Mouse (Mus musculus) liver, embryonic 12.5 days (tissue): Measurements from ENCODE around the gene Rab3b. TPM values are rescaled to one million over a fixed set of nuclear protein-coding genes. Genes with fewer than 3 reads are reported as not detected.

Source experiments
- polyA plus RNA-seq: library from polyadenylated mRNA; unstranded; fragments of >200 nt; fragmentation: Nextera tagmentation; extraction: Ambion mirVana; gene quantifications from 2 replicates; pipeline ENCODE4 v1.2.1, GENCODE M21; 2016

Gene Rab3b
- polyA plus RNA-seq, 1 experiment from 2014 or later: 4.0 TPM

Other genes with a start within 250 kb of the Rab3b start
- 0.13 and 0.33 TPM in 2 replicates for gene 3110021N24Rik, start 159.4 kb upstream of the Rab3b start, polyA plus RNA-seq
- gene Zfyve9, start 98.3 kb upstream of the Rab3b start, polyA plus RNA-seq: 0.89 and 0.91 TPM in 2 replicates
- gene Btf3l4, start 45.4 kb upstream of the Rab3b start, polyA plus RNA-seq: 67.0 and 73.8 TPM in 2 replicates
- gene Txndc12, start 44.5 kb upstream of the Rab3b start, polyA plus RNA-seq: 33.6 and 35.9 TPM in 2 replicates
- gene Kti12, start 31.3 kb upstream of the Rab3b start, polyA plus RNA-seq: 71.6 and 74.7 TPM in 2 replicates
- 0.42 and 0.59 TPM in 2 replicates for gene A730015C16Rik, start 30.4 kb upstream of the Rab3b start, polyA plus RNA-seq
- 55.3 and 56.0 TPM in 2 replicates for gene Nrd1, start 121.6 kb downstream of the Rab3b start, polyA plus RNA-seq